Mouse (Mus musculus): ENCODE measurements around the gene Slc39a13. TPM values are rescaled to one million over a fixed set of nuclear protein-coding genes. Genes with fewer than 3 reads are reported as not detected.
"Not testable (repeated sequence)": the region's sequence is repeated elsewhere in the genome, so short reads cannot be mapped to it uniquely, and the experiment has no call there.

Slc39a13 gene
- polyA plus RNA-seq, 1 experiment from 2014 or later = 20.3 TPM

DNA sequence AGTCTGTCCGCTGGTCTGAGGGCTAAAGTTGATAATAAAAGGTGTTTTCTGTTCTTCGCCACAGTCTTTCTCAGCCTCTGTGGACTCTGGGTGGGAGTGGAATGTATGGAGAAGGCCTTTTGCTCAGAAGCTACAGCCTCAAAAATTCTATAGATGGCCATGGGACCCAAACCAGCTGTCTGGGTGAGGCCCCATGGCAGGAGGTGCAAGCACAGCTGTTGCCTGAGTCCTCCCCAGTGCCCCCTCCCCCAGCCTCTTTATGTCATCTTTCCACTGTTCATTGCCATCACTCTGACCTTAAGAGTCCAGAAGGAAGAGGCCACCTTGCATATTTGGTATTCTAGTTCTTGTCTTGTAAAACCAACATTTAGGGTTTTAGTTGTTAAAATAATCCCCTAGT lies 10.8 kb downstream of the Slc39a13 start:
- Histone ChIP-seq H3K27me3 (replicated peaks; ENCODE audit: low read depth, poor library complexity, severe bottlenecking) (no peaks in the 10 kb centered on the region), H3K36me3 (replicated peaks) (peaks cover 95% of the 10 kb centered on the region), H3K4me3 (no peak overlapping the region), H3K27ac (replicated peaks) (no peak overlapping the region), H3K9me3 (no peaks in the 10 kb centered on the region), H3K4me1 (peaks cover 12% of the 10 kb centered on the region)
- 97% methylated on average over 2 of the region's 2 CpGs for WGBS
- no peak for DNase-seq (ENCODE audit: low spot score)

- no peak for DNase-seq (ENCODE audit: low spot score)
- peaks cover 12% of the 10 kb centered on the region for H3K4me1 ChIP-seq
- no peaks in the 10 kb centered on the region for H3K9me3 ChIP-seq
- no peaks in the 10 kb centered on the region for H3K27me3 ChIP-seq (replicated peaks; ENCODE audit: low read depth, poor library complexity, severe bottlenecking)
- H3K4me3 ChIP-seq = no peak overlapping the region
- H3K27ac ChIP-seq (replicated peaks) = no peak overlapping the region
- peaks cover 85% of the 10 kb centered on the region for H3K36me3 ChIP-seq (replicated peaks)
- WGBS = 74% methylated on average over 5 of the region's 5 CpGs
Observed at GRCm38 (mm10) chr2:91058435-91058834, 11.8 kb downstream of the Slc39a13 start.

DNA sequence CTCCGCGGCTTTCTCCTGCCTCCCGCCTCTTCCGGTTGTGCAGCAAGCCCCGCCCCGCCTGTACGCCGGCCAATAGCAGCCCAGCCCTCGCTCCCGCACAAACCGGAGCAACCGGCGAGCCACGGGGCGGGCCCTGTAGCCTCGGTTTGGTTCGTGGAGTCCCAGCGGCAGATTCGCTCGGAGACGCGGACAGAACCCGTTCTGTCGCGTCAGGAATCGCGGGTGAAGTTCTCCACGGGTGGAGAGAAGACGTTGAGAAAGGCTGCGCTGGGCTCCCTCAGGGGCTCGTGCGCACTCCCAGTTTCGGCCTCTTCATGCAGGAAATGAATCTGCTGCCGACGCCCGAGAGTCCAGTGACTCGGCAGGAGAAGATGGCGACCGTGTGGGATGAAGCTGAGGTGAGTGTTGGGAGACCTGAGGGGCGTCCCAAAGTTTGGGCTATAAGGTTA lies 16.3 kb downstream of the Slc39a13 start, which contains the start of gene Psmc3:
Gene Psmc3 (plus strand): TSS at position 76 of the 449 bp plus-strand sequence.
- peak within 1 kb of the TSS; percentile 95 for H3K27ac ChIP-seq (replicated peaks)
- peak; percentile 97 for DNase-seq (ENCODE audit: low spot score)
- no peaks in the 10 kb centered on the region for H3K9me3 ChIP-seq
- under 1% methylated on average over 40 of the region's 40 CpGs for WGBS
- peaks cover 50% of the 10 kb centered on the region for H3K36me3 ChIP-seq (replicated peaks)
- H3K27me3 ChIP-seq (replicated peaks; ENCODE audit: low read depth, poor library complexity, severe bottlenecking) = no peaks in the 10 kb centered on the region
- peak within 1 kb of the TSS; percentile 93 for H3K4me3 ChIP-seq
- H3K4me1 ChIP-seq = peaks cover 20% of the 10 kb centered on the region

DNA sequence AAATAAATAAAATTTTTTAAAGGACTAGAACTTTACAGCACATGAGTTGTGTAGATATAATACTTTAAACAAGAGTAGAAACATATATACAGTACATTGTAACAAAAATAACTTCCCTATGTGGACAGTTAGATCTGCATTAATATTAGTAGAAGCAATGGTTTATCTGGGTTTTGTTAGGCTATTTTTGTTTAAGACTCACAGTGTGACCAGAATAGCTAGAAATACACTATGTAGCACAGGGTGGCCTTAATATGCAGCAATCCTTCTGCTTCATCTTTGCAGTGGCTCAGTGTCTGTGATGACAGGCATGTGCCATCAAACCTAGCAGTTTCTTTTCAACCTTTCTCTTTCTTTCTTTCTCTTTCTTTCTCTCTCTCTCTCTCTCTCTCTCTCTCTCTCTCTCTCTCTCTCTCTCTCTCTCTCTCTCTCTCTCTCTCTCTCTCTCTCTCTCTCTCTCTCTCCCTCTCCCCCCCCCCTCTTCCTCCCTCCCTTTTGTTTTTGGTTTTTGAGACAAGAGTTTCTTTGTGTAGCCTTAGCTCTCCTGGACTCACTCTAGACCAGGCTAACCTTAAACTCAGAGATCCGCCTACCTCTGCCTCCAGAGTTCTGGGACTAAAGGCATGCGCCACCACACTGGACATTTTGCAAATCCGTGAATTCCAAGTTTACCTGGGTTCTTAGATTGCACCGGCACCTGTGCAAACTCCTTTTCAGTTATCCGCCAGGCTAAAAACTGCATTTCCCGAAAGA lies 16.9 kb downstream of the Slc39a13 start:
- no peak for DNase-seq (ENCODE audit: low spot score)
- Histone ChIP-seq H3K27ac (replicated peaks) (peak overlapping the region; percentile 95), H3K4me3 (peak overlapping the region; percentile 93), H3K4me1 (peaks cover 20% of the 10 kb centered on the region), H3K27me3 (replicated peaks; ENCODE audit: low read depth, poor library complexity, severe bottlenecking) (no peaks in the 10 kb centered on the region), H3K36me3 (replicated peaks) (peaks cover 44% of the 10 kb centered on the region), H3K9me3 (no peaks in the 10 kb centered on the region)
- WGBS = under 1% methylated on average over 6 of the region's 6 CpGs

- peak overlapping the region; percentile 93 for H3K4me3 ChIP-seq
Observed at GRCm38 (mm10) chr2:91052752-91053151, 17.5 kb downstream of the Slc39a13 start.

DNA sequence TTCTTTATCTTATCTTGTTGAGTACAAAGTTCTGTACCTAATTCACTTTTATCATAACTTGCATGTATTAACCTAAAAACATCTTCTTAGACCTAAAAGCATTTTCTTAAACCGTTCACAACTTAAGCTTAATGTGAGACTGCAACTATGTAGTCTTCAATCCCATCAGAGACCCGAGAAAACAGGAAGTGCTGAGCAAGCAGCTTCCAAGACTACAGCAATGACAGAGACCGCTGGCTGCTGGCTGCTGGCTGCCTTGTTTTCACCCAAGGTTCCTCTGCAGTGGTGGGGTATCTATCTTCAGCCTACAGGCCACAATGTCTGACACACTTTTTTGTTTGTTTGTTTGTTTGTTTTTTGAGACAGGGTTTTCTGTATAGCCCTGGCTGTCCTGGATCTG lies 18.3 kb downstream of the Slc39a13 start:
- Histone ChIP-seq H3K4me3 (no peak overlapping the region), H3K36me3 (replicated peaks) (peaks cover 30% of the 10 kb centered on the region)

More at GRCm38 (mm10) chr2:91052752-91053151, 17.5 kb downstream of the Slc39a13 start:
- WGBS = 67% methylated on average over 2 of the region's 2 CpGs
- H3K36me3 ChIP-seq (replicated peaks) = peaks cover 38% of the 10 kb centered on the region
- H3K4me1 ChIP-seq = peaks cover 20% of the 10 kb centered on the region
- DNase-seq (ENCODE audit: low spot score) = no peak
- no peaks in the 10 kb centered on the region for H3K9me3 ChIP-seq
- H3K27ac ChIP-seq (replicated peaks) = no peak overlapping the region
- no peaks in the 10 kb centered on the region for H3K27me3 ChIP-seq (replicated peaks; ENCODE audit: low read depth, poor library complexity, severe bottlenecking)

GRCm38 (mm10) chr2:91047359-91047758 lies 22.9 kb downstream of the Slc39a13 start:
- Histone ChIP-seq H3K36me3 (replicated peaks) (peaks cover 10% of the 10 kb centered on the region), H3K27ac (replicated peaks) (no peak overlapping the region), H3K4me3 (no peak overlapping the region), H3K27me3 (replicated peaks; ENCODE audit: low read depth, poor library complexity, severe bottlenecking) (no peaks in the 10 kb centered on the region), H3K4me1 (peaks cover 20% of the 10 kb centered on the region), H3K9me3 (no peaks in the 10 kb centered on the region)
- WGBS = 86% methylated on average over 9 of the region's 9 CpGs
- DNase-seq (ENCODE audit: low spot score) = no peak

More for the DNA sequence above, 18.3 kb downstream of the Slc39a13 start:
- Histone ChIP-seq H3K9me3 (no peaks in the 10 kb centered on the region), H3K27ac (replicated peaks) (no peak overlapping the region), H3K4me1 (peaks cover 20% of the 10 kb centered on the region), H3K27me3 (replicated peaks; ENCODE audit: low read depth, poor library complexity, severe bottlenecking) (no peaks in the 10 kb centered on the region)
- DNase-seq (ENCODE audit: low spot score) = no peak
- WGBS = 84% methylated on average over 3 of the region's 3 CpGs

- H3K27ac ChIP-seq (replicated peaks); DNase-seq (ENCODE audit: low spot score); H3K4me3 ChIP-seq; H3K9me3 ChIP-seq; H3K36me3 ChIP-seq (replicated peaks); H3K27me3 ChIP-seq (replicated peaks; ENCODE audit: low read depth, poor library complexity, severe bottlenecking): not testable (repeated sequence)
- H3K4me1 ChIP-seq = peaks cover 16% of the 10 kb centered on the region
- WGBS = 88% methylated on average over 1 of the region's 1 CpGs
Observed at GRCm38 (mm10) chr2:91045805-91046204, 24.4 kb downstream of the Slc39a13 start.

GRCm38 (mm10) chr2:91044727-91045126 lies 25.5 kb downstream of the Slc39a13 start:
- Histone ChIP-seq H3K4me3 (no peak overlapping the region), H3K36me3 (replicated peaks) (no peaks in the 10 kb centered on the region), H3K4me1 (peaks cover 16% of the 10 kb centered on the region), H3K27me3 (replicated peaks; ENCODE audit: low read depth, poor library complexity, severe bottlenecking) (no peaks in the 10 kb centered on the region), H3K27ac (replicated peaks) (0 out of 2 replicates have a peak overlapping the region, but pooled peaks have one; percentile 49), H3K9me3 (no peaks in the 10 kb centered on the region)
- 82% methylated on average over 13 of the region's 13 CpGs for WGBS
- DNase-seq (ENCODE audit: low spot score) = no peak

DNA sequence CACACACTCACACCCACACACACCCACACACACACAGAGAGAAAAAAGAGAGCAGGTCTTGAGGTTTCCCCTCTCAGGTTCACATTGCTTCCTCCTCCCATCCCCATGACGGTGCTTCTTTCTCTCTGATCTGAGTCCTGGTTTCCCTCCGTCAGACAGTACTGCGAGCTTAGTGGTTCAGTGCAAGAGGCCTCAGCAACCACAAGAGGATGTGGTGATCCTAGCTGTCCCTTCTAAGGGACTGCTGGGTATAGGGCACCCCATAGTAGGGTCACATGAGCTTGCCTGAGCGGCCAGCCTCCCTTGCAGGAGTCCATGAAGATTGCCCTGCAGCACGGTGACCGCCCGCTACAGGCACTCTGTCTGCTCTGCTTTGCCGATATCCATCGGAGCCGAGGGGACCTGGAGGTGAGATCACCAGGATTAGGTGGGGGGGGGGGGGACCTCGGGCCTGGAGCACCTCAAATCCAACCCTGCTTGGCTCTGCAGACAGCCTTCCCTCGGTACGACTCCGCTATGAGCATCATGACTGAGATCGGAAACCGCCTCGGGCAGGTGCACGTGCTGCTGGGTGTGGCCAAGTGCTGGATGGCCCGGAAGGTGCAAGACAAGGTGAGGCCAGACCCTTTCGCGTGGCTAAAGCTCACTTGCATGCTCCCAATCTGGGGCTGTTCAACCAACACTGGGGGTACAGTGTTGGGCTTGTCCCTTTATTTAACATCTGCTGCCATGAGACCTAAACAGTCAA lies 27.4 kb downstream of the Slc39a13 start:
- Histone ChIP-seq H3K27ac (replicated peaks) (no peak overlapping the region), H3K36me3 (replicated peaks) (no peaks in the 10 kb centered on the region), H3K9me3 (no peaks in the 10 kb centered on the region), H3K27me3 (replicated peaks; ENCODE audit: low read depth, poor library complexity, severe bottlenecking) (no peaks in the 10 kb centered on the region), H3K4me3 (no peak overlapping the region), H3K4me1 (peaks cover 16% of the 10 kb centered on the region)
- WGBS = 71% methylated on average over 21 of the region's 21 CpGs
- DNase-seq (ENCODE audit: low spot score) = no peak

GRCm38 (mm10) chr2:91041786-91042185 lies 28.4 kb downstream of the Slc39a13 start:
- no peak for DNase-seq (ENCODE audit: low spot score)
- 78% methylated on average over 8 of the region's 8 CpGs for WGBS
- Histone ChIP-seq H3K27ac (replicated peaks) (no peak overlapping the region), H3K4me3 (no peak overlapping the region), H3K4me1 (peaks cover 16% of the 10 kb centered on the region), H3K9me3 (no peaks in the 10 kb centered on the region), H3K27me3 (replicated peaks; ENCODE audit: low read depth, poor library complexity, severe bottlenecking) (no peaks in the 10 kb centered on the region), H3K36me3 (replicated peaks) (no peaks in the 10 kb centered on the region)

DNA sequence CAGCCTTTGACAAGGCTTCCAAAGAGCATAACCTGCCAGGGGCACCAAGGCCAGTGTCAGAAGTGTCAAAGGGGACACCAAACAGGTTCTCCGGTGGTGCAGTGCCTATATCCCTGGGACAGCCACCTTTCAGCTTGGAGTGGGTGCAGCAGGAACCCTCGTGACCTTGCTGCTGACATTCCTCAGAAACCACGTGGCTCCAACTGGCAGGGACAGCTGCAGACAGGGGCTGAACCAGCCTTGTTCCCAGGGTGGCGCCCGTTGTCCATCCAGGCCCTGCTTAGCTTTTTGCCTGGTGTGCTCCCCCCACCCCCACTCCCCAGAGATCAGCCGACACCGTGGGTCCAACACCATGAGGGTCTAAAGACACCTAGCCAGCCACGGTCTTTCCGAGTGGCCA lies 34.8 kb downstream of the Slc39a13 start, which contains the start of gene Rapsn:
Gene Rapsn (plus strand): TSS at position 236 of the 400 bp plus-strand sequence.
- H3K4me1 ChIP-seq = peaks cover 9% of the 10 kb centered on the region
- no peaks in the 10 kb centered on the region for H3K9me3 ChIP-seq
- 69% methylated on average over 9 of the region's 9 CpGs for WGBS
- peak within 1 kb of the TSS; percentile 48; the same call in 1 of the 2 replicates for H3K27ac ChIP-seq (replicated peaks)
- H3K4me3 ChIP-seq = no peak within 1 kb of the TSS
- no peaks in the 10 kb centered on the region for H3K27me3 ChIP-seq (replicated peaks; ENCODE audit: low read depth, poor library complexity, severe bottlenecking)
- H3K36me3 ChIP-seq (replicated peaks) = no peaks in the 10 kb centered on the region
- peak; percentile 19 for DNase-seq (ENCODE audit: low spot score)

Data from embryonic facial prominence, embryonic 10.5 days (tissue).